Mouse (Mus musculus) yolk sac, embryonic 10.5 days (tissue): ENCODE measurements around the gene Dnajb7.

Source experiments
- DNase-seq: peaks from one replicate; pipeline ENCODE4 v3.0.0-alpha.2; 2017; ENCODE audit warnings: low spot score

Dnajb7 gene

DNA sequence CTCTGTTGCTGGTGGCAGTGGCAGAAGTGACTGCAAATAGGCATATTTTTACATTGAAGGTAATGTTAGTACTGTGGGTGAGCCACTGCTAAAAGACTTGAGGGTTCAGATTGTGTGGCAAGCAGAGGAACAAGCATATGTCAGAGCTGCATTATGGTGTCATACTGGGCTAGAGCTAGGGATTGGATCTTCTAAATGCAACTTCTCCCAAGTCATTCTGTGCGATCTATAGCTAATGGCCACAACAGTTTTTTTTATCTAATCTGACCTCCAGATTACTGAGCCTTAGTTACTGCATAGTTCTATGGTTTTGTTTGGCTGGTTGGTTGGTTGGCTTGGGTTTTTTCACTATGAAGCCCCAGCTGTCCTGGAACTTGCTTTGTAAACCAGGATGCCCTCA lies at the start of gene Dnajb7:
Dnajb7 (minus strand) TSS at position 101 of the 400 bp plus-strand sequence.
- DNase-seq, result no peak

DNA sequence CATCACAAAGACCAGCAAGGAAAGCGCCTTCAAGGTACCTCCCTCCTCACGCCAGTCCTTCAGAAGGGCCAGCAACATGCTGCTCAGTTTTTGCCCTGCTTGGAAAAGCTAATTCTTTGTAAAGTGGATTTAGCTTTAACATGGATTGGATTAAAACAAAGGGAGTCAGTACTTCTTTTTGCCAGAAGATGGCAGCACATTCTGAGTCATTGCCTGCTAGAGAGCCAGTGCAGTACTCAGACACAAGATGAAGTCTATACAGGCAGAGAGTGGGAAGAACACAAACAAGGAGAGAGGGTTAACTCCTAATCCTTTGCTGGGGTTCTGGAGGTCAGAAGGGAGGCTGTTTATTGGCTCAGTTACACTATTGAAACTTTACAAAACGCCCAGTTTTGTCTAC lies 40.4 kb upstream of the Dnajb7 start:
- peak; percentile 55 for DNase-seq

DNA sequence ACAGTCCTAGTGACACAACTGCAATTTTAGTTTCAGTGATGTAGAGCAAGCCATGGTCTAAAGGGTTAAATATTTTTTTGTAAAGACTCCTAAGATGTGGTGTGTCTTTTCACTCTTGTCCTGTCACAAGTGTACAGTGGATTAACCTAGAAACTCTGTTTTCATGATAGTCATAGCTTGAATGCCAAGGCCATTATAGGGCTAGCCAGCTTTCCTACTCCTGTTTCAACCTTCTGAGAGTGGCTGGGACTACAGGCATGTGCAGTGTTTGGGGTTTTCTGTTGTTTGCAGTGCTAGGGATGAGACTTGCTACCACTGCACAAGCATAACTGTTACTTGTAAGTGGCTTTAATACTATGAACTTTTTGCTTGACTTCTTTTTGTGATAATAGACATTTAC lies 31.1 kb upstream of the Dnajb7 start:
- DNase-seq, result no peak

GRCm38 (mm10) chr15:81438345-81438744 lies 30.2 kb upstream of the Dnajb7 start:
- DNase-seq, result no peak

- no peak for DNase-seq
Measured at GRCm38 (mm10) chr15:81431195-81431594, 23.1 kb upstream of the Dnajb7 start.

- DNase-seq, result no peak
Measured at GRCm38 (mm10) chr15:81427947-81428346, 19.8 kb upstream of the Dnajb7 start.

- no peak for DNase-seq
Measured at GRCm38 (mm10) chr15:81425311-81425710, 17.2 kb upstream of the Dnajb7 start.

DNA sequence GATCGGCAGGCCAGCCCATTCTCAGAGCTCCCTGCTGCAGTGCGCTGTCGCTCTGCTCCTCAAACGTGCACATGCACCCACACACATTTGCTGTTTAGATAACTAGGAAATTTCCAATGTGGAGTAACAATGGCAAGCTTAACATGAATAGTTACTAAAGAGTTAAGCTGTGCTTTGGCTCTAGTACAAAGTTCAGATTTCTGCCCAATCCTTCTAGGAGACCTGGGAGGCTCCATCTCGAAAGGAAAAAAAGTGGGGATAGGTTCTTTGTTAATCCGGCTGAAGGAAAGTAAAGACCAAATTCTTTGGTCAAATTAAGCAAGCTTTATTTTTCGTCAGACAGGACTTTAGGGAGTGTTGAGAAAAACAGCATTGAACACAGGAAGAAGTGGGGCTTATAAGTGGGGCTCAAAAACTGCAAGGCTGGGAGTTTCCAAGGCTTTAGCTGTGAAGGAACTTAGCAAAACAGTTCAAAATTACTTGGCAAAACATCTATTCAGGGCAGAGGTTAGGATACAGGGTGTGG lies 14.1 kb upstream of the Dnajb7 start:
- DNase-seq, result peak; percentile 31

DNA sequence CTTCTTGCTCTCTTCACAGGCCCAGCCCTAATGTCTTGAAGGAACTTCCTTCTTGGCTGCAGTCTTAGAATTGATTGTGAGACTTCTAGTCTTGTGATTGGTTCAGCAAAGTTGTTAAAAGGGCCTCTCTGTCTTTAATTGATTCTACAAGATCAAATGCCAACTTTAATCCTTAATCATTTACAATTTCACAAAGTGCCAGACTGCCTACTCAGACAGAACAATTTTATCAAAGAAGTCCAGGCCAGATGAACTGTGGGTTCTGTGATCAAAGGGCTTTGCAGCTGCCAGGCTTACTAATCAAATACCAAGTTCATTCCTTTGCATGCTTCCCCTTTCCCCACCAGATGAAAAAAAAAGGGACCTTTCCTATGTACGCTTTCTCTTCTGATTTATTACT lies 13.4 kb upstream of the Dnajb7 start:
- no peak for DNase-seq

DNA sequence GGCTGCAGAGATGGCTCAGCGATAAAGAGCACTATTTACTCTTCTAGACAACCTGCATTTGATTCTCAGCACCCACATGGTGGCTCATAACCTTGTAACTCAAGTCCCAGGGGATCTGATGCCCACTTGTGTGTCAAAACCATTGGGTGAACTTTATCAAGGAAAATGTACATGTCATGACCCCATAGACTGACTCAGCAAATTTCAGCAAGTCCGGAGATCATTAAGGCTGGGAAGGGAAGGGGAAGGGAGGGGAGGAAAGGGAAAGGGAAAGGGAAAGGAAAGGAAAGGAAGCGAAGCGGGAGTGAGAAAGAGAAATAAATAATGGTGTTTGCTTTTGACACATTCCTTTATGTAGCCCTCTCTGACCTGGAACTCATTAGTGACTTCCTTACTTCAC lies 10.0 kb upstream of the Dnajb7 start:
- no peak for DNase-seq

- DNase-seq, result peak; percentile 81
Measured at GRCm38 (mm10) chr15:81416763-81417310, 8.7 kb upstream of the Dnajb7 start.

DNA sequence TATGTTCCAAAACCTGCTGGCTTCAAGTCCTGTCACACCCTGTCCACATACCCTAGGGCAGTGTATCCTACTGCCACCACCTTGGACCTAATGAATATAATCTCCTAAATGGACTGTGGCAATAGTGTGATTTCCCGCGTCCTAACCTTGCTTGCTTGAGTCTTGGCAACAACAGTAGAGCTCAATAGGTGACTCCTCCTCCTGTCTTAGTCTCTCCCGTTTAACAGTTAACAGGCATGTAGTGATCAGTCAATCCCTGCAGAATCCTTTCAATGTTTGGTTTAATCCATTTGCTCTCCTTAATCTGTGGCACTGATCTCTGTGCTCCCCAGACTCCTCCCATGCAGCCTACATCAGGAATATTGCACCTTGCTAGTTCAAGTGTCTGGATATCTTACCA lies 3.1 kb downstream of the Dnajb7 start:
- no peak for DNase-seq

- DNase-seq, result peak; percentile 98
Measured at GRCm38 (mm10) chr15:81399638-81400315, 8.3 kb downstream of the Dnajb7 start, which contains the start of the genes St13 and Xpnpep3. St13 (minus strand) TSS chr15:81400077. Xpnpep3 (plus strand) TSS chr15:81400138.

GRCm38 (mm10) chr15:81399297-81399637 lies 8.8 kb downstream of the Dnajb7 start:
- DNase-seq, result no peak

GRCm38 (mm10) chr15:81398189-81398588 lies 9.9 kb downstream of the Dnajb7 start:
- DNase-seq, result no peak

- DNase-seq, result peak; percentile 35
Measured at GRCm38 (mm10) chr15:81394211-81394915, 13.7 kb downstream of the Dnajb7 start.

- no peak for DNase-seq
Measured at GRCm38 (mm10) chr15:81392997-81393396, 15.1 kb downstream of the Dnajb7 start.

GRCm38 (mm10) chr15:81386327-81386726 lies 21.8 kb downstream of the Dnajb7 start:
- no peak for DNase-seq

DNA sequence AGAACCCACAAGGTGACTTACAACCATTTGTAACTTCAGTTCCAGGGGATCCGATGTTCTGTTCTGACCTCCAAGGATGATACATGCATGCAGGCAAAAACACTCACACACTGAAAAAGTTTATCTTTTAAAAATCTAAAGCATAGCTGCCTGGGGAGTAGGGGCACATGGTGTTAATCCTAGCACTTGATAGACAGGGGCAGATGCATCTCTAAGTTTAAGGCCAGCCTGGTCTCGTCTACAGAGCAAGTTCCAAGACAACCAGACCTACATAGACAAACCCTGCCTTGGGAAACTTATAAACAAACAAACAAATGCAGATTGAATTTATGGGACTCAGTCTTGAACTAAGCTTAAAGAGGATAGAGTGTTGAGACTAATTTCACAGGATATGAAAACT lies 29.3 kb downstream of the Dnajb7 start:
- no peak for DNase-seq

DNA sequence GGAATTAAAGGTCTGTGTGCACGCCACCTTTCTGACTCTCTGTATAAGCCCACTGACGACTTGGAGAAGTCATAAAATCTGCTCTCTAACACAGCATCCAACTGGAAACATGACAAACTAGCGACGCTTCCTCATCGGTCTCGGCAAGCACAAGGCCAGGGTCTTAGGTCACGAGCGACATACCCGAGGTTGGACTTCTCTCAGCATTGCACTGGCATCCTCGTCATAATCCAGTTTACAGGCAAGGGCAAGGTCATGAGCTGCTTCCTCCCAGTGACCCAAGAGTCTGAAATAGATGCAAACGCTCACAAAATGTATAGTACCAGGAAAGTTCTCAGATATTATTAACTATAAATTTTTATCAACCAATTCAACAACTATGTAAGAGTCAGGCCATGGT lies 33.5 kb downstream of the Dnajb7 start:
- DNase-seq, result no peak

GRCm38 (mm10) chr15:81370356-81370755 lies 37.7 kb downstream of the Dnajb7 start:
- no peak for DNase-seq

- no peak for DNase-seq
Measured at GRCm38 (mm10) chr15:81368601-81369000, 39.5 kb downstream of the Dnajb7 start.

GRCm38 (mm10) chr15:81366241-81366640 lies 41.9 kb downstream of the Dnajb7 start:
- no peak for DNase-seq
